Comparison of ENCODE assay signal across 10 mouse cellular contexts in the genomic region with DNA sequence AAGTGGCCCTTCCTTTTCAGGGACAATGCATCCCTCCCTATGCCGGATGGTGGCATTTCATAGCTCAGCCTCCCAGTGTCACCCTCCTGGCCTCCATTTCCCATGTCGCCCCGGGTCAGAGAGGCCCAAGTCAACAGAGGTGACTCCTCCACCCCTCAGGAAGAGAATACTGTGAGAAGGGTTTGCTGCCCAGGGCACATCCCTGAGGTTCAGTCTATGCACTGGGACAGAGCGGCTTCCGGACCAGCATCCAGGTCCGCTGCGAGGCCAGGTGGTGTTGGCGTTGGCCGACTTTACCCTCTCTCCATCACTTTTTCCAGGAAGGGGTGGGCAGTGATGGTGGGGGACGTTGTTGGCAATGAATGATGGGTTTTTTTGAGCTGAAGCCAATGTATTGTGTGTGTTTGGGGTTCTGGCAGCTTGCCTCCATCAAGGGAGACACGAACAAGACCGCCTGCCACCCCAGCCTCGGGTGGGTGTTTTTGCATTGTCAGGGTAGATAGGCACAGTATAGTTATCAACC. TPM values are rescaled to one million over a fixed set of nuclear protein-coding genes. Genes with fewer than 3 reads are reported as not detected.
DNase-seq lines count a peak whose midpoint lies in the region; ATAC-seq and TF ChIP-seq lines count a peak whose summit lies in the region.
"Had no signal": no experiment of that assay in that cellular context is flagged by ENCODE, and none has a peak within 500 bp of the region (broad histone marks: within the 10 kb centered on the region; RNA-seq: fewer than 3 reads in every experiment).

No protein-coding gene starts in this region.

- 62% methylated on average over 13 of the region's 13 CpGs for WGBS in heart, postnatal 0 days

- no peak overlapping the region for H3K4me2 ChIP-seq in heart, postnatal 0 days (ENCODE audit: low read depth, low read length)

- H3K4me3 ChIP-seq in gastrocnemius, adult 2 months, result no peak overlapping the region
- H3K4me3 ChIP-seq in heart, postnatal 0 days (ENCODE audit: low read depth, low read length), result no peak overlapping the region

- peak; percentile 65 for ATAC-seq in heart, postnatal 0 days (ENCODE audit: insufficient read depth, low read depth)

- peak; percentile 22 for DNase-seq in gastrocnemius, adult 2 months
- DNase-seq in gastrocnemius, postnatal 4 days (ENCODE audit: low spot score in 2 of 2), result no peak
- DNase-seq in adrenal gland, postnatal 25 days, result peak; percentile 11
- no peak for DNase-seq in heart, postnatal 0 days (ENCODE audit: low spot score)
- DNase-seq in kidney, postnatal 25 days, result peak; percentile 55 to 78
- DNase-seq in left cerebral cortex, adult 8-10 months (ENCODE audit: low spot score in 2 of 2), result no peak
- DNase-seq in right cerebral cortex, adult 18-20 months, result no peak
- DNase-seq in spleen, postnatal 4 days (ENCODE audit: low spot score in 2 of 2), result no peak
- DNase-seq: thymus, postnatal 4 days had no signal

- H3K27ac ChIP-seq in gastrocnemius, adult 2 months, result peak overlapping the region; percentile 80
- H3K27ac ChIP-seq in heart, postnatal 0 days (ENCODE audit: low read depth), result peak overlapping the region; percentile 74
- H3K27ac ChIP-seq: macrophage had no signal

- H3K36me3 ChIP-seq in heart, postnatal 0 days (replicated peaks; ENCODE audit: control insufficient read depth, insufficient read depth, low read length), result no peaks in the 10 kb centered on the region

- TF ChIP-seq EP300 in heart, postnatal 0 days (IDR thresholded peaks at IDR 0.05; ENCODE audit: low read depth), result 0 out of 2 replicates have a peak, but pooled peaks have one; percentile 63

- H3K9me3 ChIP-seq in heart, postnatal 0 days (replicated peaks; ENCODE audit: control insufficient read depth, low read length), result no peaks in the 10 kb centered on the region

- no peak overlapping the region for H3K9ac ChIP-seq in heart, postnatal 0 days (replicated peaks; ENCODE audit: low read depth, low read length)

- TF ChIP-seq CTCF in gastrocnemius, adult 2 months (IDR thresholded peaks at IDR 0.05), result no peak
- TF ChIP-seq CTCF in heart, postnatal 0 days (IDR thresholded peaks at IDR 0.05; ENCODE audit: low read depth), result no peak

- intact Hi-C loops in gastrocnemius, adult 2 months (cut with DNase I), result loop anchor here (5.0 kb wide), 2 partner anchors 41 to 106 kb away; partner anchors contain the start of gene Elk3

- no peaks in the 10 kb centered on the region for H3K27me3 ChIP-seq in heart, postnatal 0 days (ENCODE audit: control insufficient read depth, insufficient read depth, low read length)

- H3K4me1 ChIP-seq in heart, postnatal 0 days (ENCODE audit: control insufficient read depth, insufficient read depth), result no peaks in the 10 kb centered on the region

RNA-seq across cellular contexts. Expression of gene Lta4h, which starts 34.4 kb away (rescaled TPM):
- total RNA-seq in gastrocnemius, adult 2 months (2021), result 10 to 100 TPM; 25.4 to 26.7 TPM
- total RNA-seq in gastrocnemius, postnatal 4 days (2021), result 10 to 100 TPM; 65.4 to 71.1 TPM
- total RNA-seq in adrenal gland, postnatal 25 days (2021), result 63.8 and 66.3 TPM in 2 replicates
- total RNA-seq in heart, postnatal 0 days (2014; rRNA removed; ENCODE audit: low replicate concordance), result 92.1 and 126 TPM in 2 replicates
- 137 and 144 TPM in 2 replicates for polyA plus RNA-seq in heart, postnatal 0 days (2015; fragmentation: Nextera tagmentation; extraction: Ambion mirVana)
- 10 to 100 TPM; 59.6 to 70.9 (median 63.2) TPM for total RNA-seq in left cerebral cortex, adult 8-10 months (2022)

Comparison
In these comparisons a context has a peak if more than half of its experiments do, and no peak if none do; other contexts are left out.
1. DNase-seq: peak in gastrocnemius, adult 2 months (single experiment), adrenal gland, postnatal 25 days (single experiment) and kidney, postnatal 25 days (2 of 2); none in gastrocnemius, postnatal 4 days (0 of 2), heart, postnatal 0 days (single experiment), left cerebral cortex, adult 8-10 months (0 of 2), right cerebral cortex, adult 18-20 months (single experiment) and spleen, postnatal 4 days (0 of 2).